Mouse (Mus musculus) hematopoietic stem cell, adult 5-6 weeks (primary cell): Measurements from ENCODE around the gene Mlycd. TPM values are rescaled to one million over a fixed set of nuclear protein-coding genes. Genes with fewer than 3 reads are reported as not detected.

ENCODE experiments used
- ATAC-seq, 2 experiments: fragments of 125-278 bp in 1 of 2; replicated peaks in 1 of 2; 2 replicates each; pipeline ENCODE4 v1.8.0; 2016 to 2017; ENCODE audit warnings: inconsistent platforms in 2 of 2, mild to moderate bottlenecking in 2 of 2, moderate number of reproducible peaks in 2 of 2, low read depth in 1 of 2, moderate TSS enrichment in 1 of 2; ENCODE audit not compliant: low FRiP score in 2 of 2, poor library complexity in 2 of 2, severe bottlenecking in 2 of 2, insufficient read depth in 1 of 2, low TSS enrichment in 1 of 2
- total RNA-seq: library from RNA; stranded (forward); fragments of 172-1452, 232-1000 nt; gene quantifications from 2 replicates; pipeline ENCODE4 v1.2.3, GENCODE M21; 2017

Mlycd gene
- total RNA-seq, 1 experiment from 2014 or later: 4.1 TPM

- peak; percentile 9 to 19; a peak in 1 of 4 replicates for ATAC-seq
Observed at GRCm38 (mm10) chr8:119425533-119425932, 30.9 kb downstream of the Mlycd start.

GRCm38 (mm10) chr8:119426069-119426735, 31.5 kb downstream of the Mlycd start:
- no peak for ATAC-seq

- ATAC-seq: no peak
Observed at GRCm38 (mm10) chr8:119427634-119428349, 33.1 kb downstream of the Mlycd start.

GRCm38 (mm10) chr8:119428350-119428740, 33.7 kb downstream of the Mlycd start:
- no peak for ATAC-seq

- ATAC-seq: no peak
Observed at GRCm38 (mm10) chr8:119428766-119429327, 34.2 kb downstream of the Mlycd start.

- ATAC-seq: no peak
Observed at GRCm38 (mm10) chr8:119429552-119429951, 34.9 kb downstream of the Mlycd start.

- no peak for ATAC-seq
Observed at GRCm38 (mm10) chr8:119430250-119430649, 35.6 kb downstream of the Mlycd start.

GRCm38 (mm10) chr8:119430690-119431089, 36.0 kb downstream of the Mlycd start:
- no peak for ATAC-seq

- no peak for ATAC-seq
Observed at GRCm38 (mm10) chr8:119432372-119432771, 37.7 kb downstream of the Mlycd start.

GRCm38 (mm10) chr8:119433582-119434174, 39.0 kb downstream of the Mlycd start, which contains the start of gene Osgin1:
Osgin1 (plus strand) TSS chr8:119434124.
- no peak for ATAC-seq

GRCm38 (mm10) chr8:119434569-119434968, 39.9 kb downstream of the Mlycd start:
- ATAC-seq: no peak

- ATAC-seq: no peak
Observed at GRCm38 (mm10) chr8:119435527-119435926, 40.8 kb downstream of the Mlycd start.

GRCm38 (mm10) chr8:119436331-119436730, 41.7 kb downstream of the Mlycd start:
- no peak for ATAC-seq

- ATAC-seq: peak; percentile 80 to 81
Observed at GRCm38 (mm10) chr8:119436933-119437332, 42.3 kb downstream of the Mlycd start.

- ATAC-seq: peak in 1 of 2 experiments; percentile 7; a peak in 1 of 4 replicates
Observed at GRCm38 (mm10) chr8:119437506-119437905, 42.8 kb downstream of the Mlycd start.

GRCm38 (mm10) chr8:119438876-119439275, 44.2 kb downstream of the Mlycd start:
- no peak for ATAC-seq

GRCm38 (mm10) chr8:119439424-119439823, 44.7 kb downstream of the Mlycd start:
- ATAC-seq: no peak

GRCm38 (mm10) chr8:119439893-119440249, 45.2 kb downstream of the Mlycd start:
- ATAC-seq: no peak
